Mouse (Mus musculus): Measurements from ENCODE around the gene Zbtb22.
"Not testable (repeated sequence)": the region's sequence is repeated elsewhere in the genome, so short reads cannot be mapped to it uniquely, and the experiment has no call there.

Gene Zbtb22

DNA sequence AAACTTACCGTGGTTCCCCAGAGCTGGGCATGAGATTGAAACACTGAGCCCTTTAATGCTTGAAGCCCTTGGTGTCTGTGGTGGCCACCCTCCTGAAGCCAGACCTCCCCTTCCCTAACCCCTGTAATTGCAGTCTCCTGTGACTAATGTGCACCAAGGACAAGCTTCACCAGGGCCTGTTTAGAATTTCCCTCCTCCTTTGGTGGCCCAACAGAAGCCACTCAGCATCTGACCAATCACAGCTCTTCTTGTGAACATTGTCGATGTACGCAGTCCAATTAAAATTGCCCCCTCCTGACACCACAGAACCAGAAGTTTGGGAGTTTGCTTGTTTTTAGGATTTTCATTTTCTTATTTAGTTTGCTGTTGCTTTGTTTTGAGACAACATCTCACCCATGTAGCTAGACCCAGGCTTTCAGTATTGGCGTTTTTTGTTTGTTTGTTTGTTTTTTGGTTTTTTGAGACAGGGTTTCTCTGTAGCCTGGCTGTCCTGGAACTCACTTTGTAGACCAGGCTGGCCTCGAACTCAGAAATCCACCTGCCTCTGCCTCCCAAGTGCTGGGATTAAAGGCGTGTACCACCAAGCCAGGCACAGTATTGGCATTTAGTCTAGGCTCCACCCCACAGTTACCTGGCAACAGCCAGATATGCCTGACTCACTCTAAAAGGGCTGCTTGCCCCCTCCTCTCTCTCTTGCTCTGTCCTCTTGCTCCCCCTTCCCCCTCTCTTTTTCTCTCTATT, 11.6 kb upstream of the Zbtb22 start:
- not testable (repeated sequence) for DNase-seq (ENCODE audit: low read depth, low spot score)

DNA sequence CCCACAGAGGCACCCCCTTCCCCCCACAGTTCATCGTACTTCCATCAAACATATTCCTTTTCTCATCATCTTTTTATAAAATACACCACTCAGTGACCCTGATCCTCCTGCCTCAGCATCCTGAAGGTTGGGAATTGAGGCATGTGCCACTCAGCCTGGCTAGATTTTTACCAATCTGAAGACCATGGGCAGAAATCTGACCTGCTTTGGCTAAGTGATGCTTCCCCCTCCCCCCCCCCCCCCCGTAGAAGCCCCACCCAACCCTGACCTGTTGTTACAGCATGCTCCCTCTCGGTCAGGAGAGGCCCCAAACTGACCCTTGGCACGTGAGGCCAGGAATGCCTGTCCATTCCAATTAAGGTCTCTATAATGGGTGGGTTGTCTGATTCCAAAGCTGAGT, 10.9 kb upstream of the Zbtb22 start, which contains the start of gene Platr17:
Gene Platr17 (plus strand): TSS at position 301 of the 400 bp plus-strand sequence.
- not testable (repeated sequence) for DNase-seq (ENCODE audit: low read depth, low spot score)

DNA sequence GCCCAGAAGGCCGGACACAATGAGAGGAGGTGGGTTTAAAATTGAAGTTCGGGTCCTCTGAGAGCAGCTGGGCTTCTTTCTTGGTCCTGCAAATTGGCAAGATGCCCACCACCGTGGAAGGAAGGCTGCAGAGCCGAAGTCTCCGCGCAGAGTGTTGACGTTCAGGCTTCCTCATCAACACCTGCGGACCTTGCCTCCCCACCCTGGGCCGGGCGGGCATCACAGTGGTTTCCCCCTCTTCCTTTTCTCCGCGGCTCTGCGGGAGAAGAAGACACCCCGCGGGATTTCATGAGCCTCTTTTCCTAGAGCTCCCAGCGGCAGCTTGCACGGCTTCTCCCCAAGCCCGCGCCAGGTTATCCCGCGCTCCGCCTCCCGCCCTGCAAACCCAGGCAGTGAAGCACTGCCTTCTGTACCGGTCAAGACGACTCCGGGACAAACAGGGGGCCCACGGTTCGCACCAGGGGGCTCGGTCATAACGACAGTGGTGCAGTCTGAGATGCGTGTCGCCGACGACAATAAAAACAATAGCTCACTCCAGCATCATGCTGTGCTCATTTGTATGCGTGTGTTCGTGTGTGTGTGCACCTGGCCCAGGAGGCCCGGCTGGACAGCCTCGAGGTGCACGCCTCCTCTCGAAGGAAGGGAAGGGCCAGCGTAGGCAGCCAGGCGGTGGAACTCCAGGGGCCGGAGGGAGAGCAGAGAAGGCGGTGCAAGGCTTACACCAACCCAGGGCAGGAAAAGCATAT, 7.2 kb upstream of the Zbtb22 start:
- DNase-seq (ENCODE audit: low read depth, low spot score): no peak

DNA sequence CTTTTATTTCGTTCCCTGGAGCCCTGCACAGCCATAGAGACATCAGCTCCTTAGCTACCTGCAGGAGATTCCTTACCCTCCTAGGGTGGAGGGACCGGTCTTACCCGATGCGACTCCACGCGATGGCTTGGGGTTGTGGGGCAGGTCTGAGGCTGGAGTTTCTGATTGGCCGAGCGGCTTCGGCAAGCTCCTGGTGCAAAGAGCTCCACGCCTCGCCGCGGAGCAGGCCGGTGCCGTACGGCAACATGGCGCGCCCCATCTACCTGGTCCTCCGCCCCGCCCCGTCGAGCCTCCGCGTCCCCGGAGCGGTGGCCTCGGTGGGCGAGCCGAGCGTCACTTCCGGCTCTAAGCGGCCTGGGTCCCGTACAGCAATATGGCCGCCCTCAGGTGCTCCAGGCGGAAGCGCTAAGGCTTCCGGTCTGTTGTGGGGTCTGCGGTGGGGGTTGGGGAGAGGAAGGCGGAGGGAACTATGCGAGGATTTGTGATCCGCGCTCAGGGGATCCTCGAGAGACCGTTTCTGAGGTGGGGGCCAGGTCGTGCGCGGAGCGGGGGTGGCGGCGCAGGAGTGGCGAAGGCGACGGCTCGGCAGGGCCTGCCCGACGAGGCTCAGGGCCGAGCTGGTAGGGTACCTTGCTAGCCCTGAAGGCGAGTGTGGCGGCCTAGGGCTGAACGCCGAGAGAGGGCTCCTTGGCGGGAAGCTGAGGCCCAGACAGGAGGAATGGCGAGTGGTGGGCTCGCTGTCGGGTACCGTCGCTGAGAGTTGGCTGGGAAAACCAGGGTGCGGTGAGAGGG, 6.4 kb upstream of the Zbtb22 start, which contains the start of gene Daxx:
Gene Daxx (plus strand): TSS at position 338 of the 792 bp plus-strand sequence.
- peak; percentile 96 for DNase-seq (ENCODE audit: low read depth, low spot score)

DNA sequence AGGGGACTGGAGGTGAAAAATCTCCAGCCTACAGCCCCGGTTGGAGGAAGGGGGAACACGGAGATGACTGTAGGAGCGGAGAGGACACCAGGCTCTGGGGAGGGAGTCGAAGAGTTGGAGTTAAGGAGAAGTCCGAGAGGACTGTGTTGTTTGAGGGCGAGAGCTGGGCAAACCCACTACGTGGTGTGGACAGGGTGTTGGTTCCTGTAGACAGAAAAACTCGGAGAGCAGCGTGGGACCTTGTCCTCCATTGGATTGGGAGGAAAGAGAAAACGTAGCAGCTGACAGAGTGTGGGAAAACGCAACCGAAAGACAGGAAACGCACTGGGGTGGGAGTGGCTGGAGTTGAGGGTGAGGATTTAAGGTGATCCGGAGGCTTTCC, 5.8 kb upstream of the Zbtb22 start:
- DNase-seq (ENCODE audit: low read depth, low spot score): no peak

DNA sequence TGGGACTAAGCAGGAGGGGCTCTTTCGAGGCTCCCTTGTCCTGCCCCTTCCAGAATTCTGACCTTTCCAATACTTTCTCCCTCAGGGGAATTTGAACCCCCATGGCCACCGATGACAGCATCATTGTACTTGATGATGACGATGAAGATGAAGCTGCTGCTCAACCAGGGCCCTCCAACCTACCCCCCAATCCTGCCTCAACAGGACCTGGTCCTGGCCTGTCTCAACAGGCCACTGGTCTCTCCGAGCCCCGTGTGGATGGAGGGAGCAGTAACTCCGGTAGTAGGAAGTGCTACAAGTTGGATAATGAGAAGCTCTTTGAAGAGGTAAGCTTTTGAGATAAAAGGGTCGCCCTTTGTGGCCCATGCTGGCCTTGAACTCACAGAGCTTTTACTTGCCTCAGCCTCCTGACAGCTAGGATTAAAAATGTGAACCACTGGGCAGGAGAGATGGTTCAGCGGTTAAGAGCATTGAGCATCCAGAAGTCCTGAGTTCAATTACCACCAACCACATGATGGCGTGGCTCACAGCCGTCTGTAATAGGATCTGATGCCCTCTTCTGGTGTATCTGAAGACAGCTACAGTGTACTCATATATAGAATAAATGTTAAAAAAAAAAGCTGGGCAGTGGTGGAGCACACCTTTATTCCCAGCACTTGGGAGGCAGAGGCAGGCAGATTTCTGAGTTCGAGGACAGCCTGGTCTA, 5.2 kb upstream of the Zbtb22 start:
- DNase-seq (ENCODE audit: low read depth, low spot score): no peak

DNA sequence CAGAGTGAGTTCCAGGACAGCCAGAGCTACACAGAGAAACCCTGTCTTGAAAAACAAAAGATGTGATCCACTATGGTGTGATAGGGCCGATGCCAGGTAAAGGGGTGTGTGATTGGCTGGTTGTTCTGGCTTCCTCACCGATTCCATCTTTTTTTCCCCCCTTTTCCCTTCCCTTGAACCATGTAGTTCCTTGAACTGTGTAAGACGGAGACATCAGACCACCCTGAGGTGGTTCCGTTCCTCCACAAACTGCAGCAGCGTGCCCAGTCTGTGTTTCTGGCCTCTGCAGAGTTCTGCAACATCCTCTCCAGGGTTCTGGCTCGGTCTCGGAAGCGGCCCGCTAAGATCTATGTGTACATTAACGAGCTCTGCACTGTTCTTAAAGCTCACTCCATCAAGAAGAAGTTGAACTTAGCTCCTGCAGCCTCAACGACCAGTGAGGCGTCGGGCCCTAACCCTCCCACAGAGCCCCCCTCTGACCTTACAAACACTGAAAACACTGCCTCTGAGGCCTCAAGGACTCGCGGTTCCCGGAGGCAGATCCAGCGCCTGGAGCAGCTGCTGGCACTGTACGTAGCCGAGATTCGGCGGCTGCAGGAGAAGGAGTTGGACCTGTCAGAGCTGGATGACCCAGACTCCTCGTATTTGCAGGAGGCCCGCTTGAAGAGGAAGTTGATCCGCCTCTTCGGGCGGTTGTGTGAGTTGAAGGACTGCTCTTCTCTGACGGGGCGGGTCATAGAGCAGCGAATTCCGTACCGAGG, 4.5 kb upstream of the Zbtb22 start:
- no peak for DNase-seq (ENCODE audit: low read depth, low spot score)

DNA sequence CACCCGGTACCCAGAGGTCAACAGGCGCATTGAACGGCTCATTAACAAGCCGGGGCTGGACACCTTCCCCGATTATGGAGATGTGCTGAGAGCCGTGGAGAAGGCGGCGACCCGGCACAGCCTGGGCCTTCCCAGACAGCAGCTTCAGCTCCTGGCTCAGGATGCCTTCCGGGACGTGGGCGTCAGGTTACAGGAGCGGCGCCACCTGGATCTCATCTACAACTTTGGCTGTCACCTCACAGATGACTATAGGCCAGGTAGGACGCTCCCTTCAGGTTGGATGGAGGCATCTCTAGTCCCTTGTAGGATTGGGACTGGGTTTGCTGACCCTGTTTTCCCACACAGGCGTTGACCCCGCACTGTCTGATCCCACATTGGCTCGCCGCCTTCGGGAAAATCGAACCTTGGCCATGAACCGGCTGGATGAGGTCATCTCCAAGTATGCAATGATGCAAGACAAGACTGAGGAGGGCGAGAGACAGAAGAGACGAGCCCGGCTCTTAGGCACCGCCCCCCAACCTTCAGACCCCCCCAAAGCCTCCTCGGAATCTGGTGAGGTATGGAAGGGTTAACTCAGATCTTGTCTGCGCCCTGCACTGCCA, 3.8 kb upstream of the Zbtb22 start:
- no peak for DNase-seq (ENCODE audit: low read depth, low spot score)

DNA sequence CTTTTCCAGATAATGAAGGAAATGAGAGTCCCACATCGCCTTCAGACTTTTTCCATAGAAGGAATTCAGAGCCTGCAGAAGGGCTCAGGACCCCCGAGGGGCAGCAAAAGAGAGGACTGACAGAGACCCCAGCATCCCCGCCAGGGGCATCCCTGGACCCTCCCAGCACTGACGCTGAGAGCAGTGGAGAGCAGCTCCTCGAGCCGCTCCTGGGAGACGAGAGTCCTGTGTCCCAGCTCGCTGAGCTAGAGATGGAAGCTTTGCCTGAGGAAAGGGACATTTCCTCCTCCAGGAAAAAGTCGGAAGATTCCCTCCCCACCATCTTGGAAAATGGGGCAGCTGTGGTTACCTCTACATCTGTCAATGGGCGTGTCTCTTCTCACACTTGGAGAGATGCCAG, 2.4 kb upstream of the Zbtb22 start:
- DNase-seq (ENCODE audit: low read depth, low spot score): no peak

DNA sequence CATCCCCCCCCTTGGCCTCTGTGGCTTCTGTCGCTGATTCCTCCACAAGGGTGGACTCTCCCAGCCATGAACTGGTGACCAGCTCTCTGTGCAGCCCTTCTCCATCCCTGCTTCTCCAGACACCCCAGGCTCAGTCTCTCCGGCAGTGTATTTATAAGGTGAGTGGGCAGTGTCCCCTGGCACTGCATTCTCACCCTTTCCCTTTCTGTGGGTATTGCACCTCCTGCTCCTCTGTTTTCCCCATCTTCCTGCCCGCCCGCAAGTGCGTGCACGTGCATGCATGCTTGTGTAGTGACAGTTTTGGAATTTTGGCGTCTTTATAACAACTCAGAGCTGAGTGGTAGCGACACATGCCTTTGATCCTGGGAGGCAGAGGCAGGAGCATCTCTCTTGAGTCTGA, 1.8 kb upstream of the Zbtb22 start:
- DNase-seq (ENCODE audit: low read depth, low spot score): no peak

DNA sequence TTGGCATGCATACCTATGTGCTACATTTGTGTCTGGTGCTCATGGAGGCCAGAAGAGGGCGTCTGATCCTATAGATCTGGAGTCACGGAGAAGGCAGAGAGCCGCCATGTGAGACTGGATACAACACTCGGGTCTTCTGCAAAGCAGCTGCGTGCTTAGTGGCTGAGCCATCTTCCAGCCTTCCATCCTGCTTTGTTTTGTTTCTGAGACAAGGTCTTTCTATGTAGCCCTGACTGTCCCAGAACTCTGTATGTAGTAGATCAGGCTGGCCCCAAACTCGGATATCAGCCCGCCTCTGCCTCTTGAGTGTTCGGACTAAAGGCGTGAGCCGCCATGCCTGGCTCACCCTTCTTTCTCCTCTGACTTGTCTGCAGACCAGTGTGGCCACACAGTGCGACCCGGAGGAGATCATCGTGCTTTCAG, 724 bp upstream of the Zbtb22 start:
- DNase-seq (ENCODE audit: low read depth, low spot score): no peak

DNA sequence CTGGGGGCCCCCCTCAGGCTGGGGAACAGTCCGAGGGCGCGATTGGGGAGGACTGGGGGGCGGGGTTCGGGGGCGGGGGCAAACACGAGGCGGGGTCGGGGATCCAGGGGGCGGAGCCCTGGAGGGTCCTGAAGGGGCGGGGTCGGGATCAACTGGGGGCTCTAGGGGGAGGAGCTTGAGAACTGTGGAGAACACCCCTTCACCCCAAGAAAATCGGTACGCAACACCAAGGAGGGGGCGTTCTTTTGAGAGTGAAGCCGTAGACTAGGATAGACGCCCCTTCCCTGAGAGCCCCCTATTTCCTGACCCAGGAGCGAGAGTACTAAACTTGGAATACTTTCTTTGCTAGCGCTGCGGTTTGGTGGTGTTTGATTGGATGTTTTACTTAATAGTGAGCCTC, 590 bp downstream of the Zbtb22 start:
- DNase-seq (ENCODE audit: low read depth, low spot score): peak; percentile 61

DNA sequence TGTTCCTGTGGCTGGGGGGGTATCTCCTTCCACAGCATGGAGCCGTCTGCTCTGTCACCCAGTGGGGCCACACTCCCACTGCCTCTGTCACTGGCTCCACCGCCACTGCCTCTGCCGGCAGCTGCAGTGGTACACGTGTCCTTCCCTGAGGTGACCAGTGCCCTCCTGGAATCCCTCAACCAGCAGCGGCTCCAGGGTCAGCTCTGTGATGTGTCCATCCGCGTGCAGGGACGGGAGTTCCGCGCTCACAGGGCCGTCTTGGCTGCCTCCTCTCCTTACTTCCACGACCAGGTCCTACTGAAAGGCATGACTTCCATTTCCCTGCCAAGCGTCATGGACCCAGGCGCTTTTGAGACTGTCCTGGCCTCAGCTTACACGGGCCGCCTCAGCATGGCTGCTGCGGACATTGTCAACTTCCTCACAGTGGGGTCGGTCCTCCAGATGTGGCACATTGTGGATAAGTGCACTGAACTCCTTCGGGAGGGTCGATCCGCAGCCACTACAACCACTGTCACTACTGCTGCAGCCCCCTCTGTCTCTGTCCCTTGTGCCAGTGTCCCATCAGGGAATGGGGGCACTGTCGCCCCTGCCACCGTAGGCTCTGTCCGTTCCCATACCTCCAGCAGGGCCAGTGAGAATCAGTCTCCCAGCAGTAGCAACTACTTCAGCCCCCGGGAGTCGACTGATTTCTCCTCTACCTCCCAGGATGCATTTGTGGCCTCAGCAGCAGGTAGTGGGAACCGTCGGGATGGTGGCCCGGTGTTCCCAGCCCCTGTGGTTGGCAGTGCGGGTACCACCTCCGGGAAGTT, 1.3 kb downstream of the Zbtb22 start:
- DNase-seq (ENCODE audit: low read depth, low spot score): no peak

DNA sequence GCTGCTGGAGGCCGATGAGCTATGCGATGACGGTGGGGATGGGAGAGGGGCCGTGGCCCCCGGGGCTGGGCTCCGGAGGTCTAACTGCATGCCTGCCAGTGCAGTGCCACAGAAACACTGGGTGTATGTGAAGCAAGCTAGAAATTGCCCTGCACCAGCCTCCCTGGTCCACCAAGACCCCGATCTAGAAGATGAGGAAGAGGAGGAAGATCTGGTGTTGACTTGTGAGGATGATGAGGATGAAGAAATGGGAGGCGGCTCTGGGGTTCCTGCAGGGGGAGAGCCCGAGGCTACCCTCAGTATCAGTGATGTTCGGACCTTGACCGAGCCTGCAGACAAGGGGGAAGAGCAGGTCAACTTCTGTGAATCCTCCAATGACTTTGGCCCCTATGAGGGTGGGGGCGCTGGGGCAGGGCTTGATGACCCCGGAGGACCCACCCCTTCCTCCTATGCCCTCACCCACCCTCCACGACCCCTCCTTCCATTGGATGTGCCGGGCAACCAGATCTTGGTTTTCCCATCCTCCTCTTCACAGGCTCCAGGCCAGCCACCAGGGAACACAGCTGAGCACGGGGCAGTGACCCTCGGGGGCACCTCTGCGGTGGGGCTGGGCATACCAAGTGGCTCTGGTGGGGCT, 2.1 kb downstream of the Zbtb22 start:
- no peak for DNase-seq (ENCODE audit: low read depth, low spot score)

DNA sequence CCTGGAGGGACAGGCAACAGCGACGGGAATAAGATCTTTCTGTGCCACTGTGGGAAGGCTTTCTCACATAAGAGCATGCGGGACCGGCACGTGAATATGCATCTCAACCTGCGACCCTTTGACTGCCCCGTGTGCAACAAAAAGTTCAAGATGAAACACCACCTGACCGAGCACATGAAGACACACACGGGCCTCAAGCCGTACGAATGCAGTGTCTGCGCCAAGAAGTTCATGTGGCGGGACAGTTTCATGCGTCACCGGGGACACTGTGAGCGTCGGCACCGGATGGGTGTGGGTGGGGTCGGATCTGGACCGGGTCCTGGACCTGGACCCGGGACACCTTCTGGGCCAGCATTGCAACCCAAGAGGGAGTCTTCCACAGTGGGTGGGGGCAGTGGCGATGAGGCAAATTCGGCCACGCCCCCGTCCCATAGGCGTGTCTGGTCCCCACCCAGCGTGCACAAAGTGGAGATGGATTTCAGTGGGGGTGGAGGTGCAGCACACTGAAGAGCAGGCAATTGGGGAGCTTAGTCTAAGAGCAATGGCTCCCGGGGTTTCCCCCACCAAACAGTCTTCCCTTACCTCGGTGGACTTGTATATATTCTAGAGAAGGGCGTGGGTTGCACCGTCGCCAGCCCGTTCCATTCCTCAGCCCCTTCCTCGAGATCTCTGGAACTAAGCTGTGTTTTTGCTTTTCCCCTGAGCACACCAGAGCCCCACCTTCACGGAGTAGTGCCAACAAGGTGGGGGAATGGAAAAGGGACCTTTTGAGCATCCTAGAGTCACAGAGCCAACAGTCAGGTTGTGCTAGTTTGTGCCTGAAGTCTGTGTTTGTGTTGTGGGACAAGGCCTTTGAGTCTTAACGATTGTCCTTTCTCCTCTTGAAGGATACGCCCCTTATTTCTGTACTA, 2.8 kb downstream of the Zbtb22 start:
- DNase-seq (ENCODE audit: low read depth, low spot score): no peak

DNA sequence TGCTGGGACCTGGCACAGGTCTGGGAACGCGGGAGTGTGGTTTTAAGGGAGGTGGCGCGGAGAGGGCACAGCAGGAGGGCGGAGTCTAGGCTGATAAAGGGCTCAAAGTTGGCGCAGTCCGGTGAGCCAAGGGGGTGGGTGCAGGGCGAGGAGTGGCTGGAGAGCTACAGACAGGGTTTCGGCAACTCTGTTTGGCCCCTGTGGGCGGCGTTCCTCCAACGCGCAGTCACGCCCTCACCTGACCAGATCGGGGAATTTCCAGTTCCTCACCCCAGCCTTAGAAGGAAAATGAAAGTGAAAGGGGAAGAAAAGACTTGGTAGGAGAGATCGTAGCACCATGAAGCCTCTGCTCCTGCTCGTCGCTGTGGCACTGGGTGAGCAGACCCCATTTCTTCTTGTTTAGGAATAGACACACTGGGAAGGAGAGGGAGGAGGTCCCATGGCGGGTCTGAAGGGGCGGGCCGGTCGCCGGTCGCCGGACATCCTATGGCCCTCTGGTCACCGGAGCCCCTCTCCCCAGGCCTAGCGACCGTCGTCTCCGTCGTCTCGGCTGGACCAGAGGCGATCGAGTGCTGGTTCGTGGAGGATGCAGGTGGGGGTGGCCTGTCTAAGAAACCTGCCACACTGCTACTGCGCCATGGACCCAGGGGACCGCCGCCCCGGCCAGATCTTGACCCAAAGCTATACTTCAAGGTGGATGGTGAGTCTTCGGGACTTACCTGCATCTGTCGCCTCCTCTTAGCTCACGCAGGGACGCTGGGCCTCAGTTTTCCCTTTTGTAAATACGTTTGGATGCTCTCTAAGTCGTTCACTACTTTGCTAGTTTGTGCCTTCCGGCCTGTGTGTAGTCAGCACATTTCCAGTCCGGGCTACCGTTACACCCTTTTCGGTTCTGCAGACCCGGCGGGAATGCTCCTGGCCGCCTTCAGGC, 3.9 kb downstream of the Zbtb22 start:
- no peak for DNase-seq (ENCODE audit: low read depth, low spot score)

Data from embryo, embryonic 11.5 days (tissue).